Mouse (Mus musculus): ENCODE results near the gene Fchsd2.

DNA sequence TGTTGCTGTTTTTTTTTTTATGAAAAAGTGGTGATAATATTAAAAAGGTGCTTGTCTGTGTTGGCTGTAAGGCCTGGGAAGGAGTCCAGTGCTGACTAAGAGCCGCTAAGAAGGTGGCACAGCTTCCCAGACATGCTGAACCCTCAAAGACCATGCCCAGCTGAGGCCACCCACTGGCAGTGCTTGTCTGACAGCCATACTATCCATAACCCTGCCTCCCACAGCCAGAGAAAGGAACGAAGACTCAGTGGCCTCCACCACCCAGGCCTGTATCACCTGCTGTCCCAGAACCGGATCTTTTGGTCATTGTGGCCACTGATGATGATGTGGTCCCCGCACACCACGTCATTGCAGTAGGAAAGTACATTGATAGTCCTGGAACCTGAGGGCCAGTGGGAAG is 198.5 kb downstream of the Fchsd2 start:
- TF ChIP-seq CTCF (IDR thresholded peaks at IDR 0.05; ENCODE audit: low read depth, low read length) = no peak
- TF ChIP-seq POLR2A (IDR thresholded peaks at IDR 0.05; ENCODE audit: insufficient read depth, low read length) = no peak
